Mouse (Mus musculus): ENCODE measurements at regions not wholly inside any gene's neighbourhood (a gene's known extent, or its start where the extent isn't known, plus 50 kb on each side); places are given as distances from the start of the nearest gene placed in this dataset.

DNA sequence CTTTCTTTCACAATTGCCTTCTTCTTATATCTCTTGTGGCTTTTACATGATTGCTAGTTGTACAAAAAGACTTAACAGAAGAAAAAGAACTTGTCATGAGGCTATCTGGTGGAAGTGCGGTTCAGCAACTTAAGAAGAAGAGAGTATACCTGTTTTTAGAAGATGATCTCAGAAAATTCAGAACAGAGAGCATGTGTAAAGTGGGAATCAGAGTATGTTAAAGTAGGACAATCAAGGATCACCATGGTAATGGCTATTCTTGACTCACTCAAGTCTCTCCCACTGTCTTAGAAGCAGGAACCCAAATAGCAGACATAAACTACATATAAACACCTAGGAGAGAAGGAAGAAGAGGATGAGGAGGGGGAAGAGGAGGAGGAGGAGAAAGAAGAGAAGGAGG is 857.9 kb upstream of the Nr2f1 start:
- H3K4me2 ChIP-seq, result no peak overlapping the region
- 83% methylated on average over 1 of the region's 1 CpGs for WGBS
- H3K27me3 ChIP-seq, result no peaks in the 10 kb centered on the region
- H3K36me3 ChIP-seq (replicated peaks), result no peaks in the 10 kb centered on the region
- no peak overlapping the region for H3K4me3 ChIP-seq (replicated peaks)
- ATAC-seq (ENCODE audit: low FRiP score), result no peak
- no peak overlapping the region for H3K27ac ChIP-seq
- no peaks in the 10 kb centered on the region for H3K4me1 ChIP-seq
- no peak overlapping the region for H3K9ac ChIP-seq
- no peaks in the 10 kb centered on the region for H3K9me3 ChIP-seq

DNA sequence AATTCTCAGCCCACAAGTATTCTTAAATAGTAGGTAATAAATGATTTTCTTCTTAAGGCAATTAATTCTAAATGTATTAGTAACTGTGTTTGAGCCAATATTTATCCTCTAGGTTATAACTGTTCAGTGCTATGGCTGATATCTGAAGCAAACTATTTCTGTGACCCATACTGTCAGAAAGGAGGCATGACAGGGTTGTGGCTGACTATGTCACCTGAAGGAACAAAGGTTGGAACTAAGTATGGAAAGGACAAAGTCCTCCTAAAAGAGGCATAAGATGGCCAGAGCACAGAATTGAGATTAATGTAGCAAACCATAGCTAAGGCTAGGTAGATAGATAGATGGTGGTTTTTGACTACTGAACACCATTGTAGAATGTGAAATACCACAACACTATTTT is 854.9 kb upstream of the Nr2f1 start:
- no peak overlapping the region for H3K4me3 ChIP-seq (replicated peaks)
- no peak for ATAC-seq (ENCODE audit: low FRiP score)

GRCm38 (mm10) chr13:79053428-79053827 is 853.9 kb upstream of the Nr2f1 start:
- no peak for ATAC-seq (ENCODE audit: low FRiP score)
- H3K4me3 ChIP-seq (replicated peaks), result no peak overlapping the region
- no peak overlapping the region for H3K9ac ChIP-seq
- H3K4me2 ChIP-seq, result no peak overlapping the region
- H3K36me3 ChIP-seq (replicated peaks), result no peaks in the 10 kb centered on the region
- 86% methylated on average over 1 of the region's 1 CpGs for WGBS
- H3K27ac ChIP-seq, result no peak overlapping the region
- no peaks in the 10 kb centered on the region for H3K9me3 ChIP-seq
- H3K4me1 ChIP-seq, result no peaks in the 10 kb centered on the region; the same call in 1 of the 2 replicates
- H3K27me3 ChIP-seq, result no peaks in the 10 kb centered on the region

More for the DNA sequence above, 854.9 kb upstream of the Nr2f1 start:
- Histone ChIP-seq H3K27ac (no peak overlapping the region), H3K36me3 (replicated peaks) (no peaks in the 10 kb centered on the region), H3K27me3 (no peaks in the 10 kb centered on the region), H3K9me3 (no peaks in the 10 kb centered on the region), H3K4me1 (no peaks in the 10 kb centered on the region; the same call in 1 of the 2 replicates), H3K9ac (no peak overlapping the region), H3K4me2 (no peak overlapping the region)

GRCm38 (mm10) chr13:79047240-79047639 is 847.7 kb upstream of the Nr2f1 start:
- 9% methylated on average over 1 of the region's 1 CpGs for WGBS

DNA sequence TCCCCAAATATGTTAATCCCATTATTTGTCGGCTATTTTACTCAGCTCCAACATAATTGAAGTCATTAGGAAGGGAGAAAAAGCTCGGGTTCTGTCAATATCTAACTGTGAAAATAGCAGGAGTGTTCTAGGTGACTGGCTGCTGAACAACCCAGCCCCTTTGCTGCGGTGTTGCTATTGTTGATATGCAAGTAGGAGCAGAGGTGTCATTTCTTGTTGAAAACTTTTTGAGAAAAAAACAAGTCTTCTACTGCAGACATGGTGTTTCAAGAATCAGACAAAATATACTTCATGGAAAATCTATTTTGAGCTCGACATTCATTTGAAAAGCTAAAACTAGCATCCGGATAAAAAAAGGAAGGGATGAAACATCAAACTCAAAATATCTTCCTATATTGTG is 845.1 kb upstream of the Nr2f1 start:
- H3K27ac ChIP-seq, result no peak overlapping the region
- ATAC-seq (ENCODE audit: low FRiP score), result no peak
- no peaks in the 10 kb centered on the region for H3K4me1 ChIP-seq
- no peak overlapping the region for H3K4me3 ChIP-seq (replicated peaks)
- H3K27me3 ChIP-seq, result no peaks in the 10 kb centered on the region
- no peaks in the 10 kb centered on the region for H3K36me3 ChIP-seq (replicated peaks)
- 55% methylated on average over 5 of the region's 5 CpGs for WGBS
- H3K9me3 ChIP-seq, result no peaks in the 10 kb centered on the region
- no peak overlapping the region for H3K4me2 ChIP-seq
- no peak overlapping the region for H3K9ac ChIP-seq

More at GRCm38 (mm10) chr13:79047240-79047639, 847.7 kb upstream of the Nr2f1 start:
- Histone ChIP-seq H3K4me1 (no peaks in the 10 kb centered on the region; the same call in 1 of the 2 replicates), H3K9ac (no peak overlapping the region), H3K4me2 (no peak overlapping the region), H3K36me3 (replicated peaks) (no peaks in the 10 kb centered on the region), H3K9me3 (no peaks in the 10 kb centered on the region), H3K27ac (no peak overlapping the region), H3K4me3 (replicated peaks) (no peak overlapping the region), H3K27me3 (no peaks in the 10 kb centered on the region)
- ATAC-seq (ENCODE audit: low FRiP score), result no peak

- Histone ChIP-seq H3K36me3 (replicated peaks) (no peaks in the 10 kb centered on the region), H3K4me3 (replicated peaks) (no peak overlapping the region), H3K27me3 (no peaks in the 10 kb centered on the region), H3K9ac (no peak overlapping the region), H3K9me3 (no peaks in the 10 kb centered on the region), H3K4me1 (no peaks in the 10 kb centered on the region), H3K27ac (no peak overlapping the region), H3K4me2 (no peak overlapping the region)
- no peak for ATAC-seq (ENCODE audit: low FRiP score)
These were observed 838.3 kb upstream of the Nr2f1 start for GRCm38 (mm10) chr13:79037883-79038282.

- no peaks in the 10 kb centered on the region for H3K27me3 ChIP-seq
- 74% methylated on average over 2 of the region's 2 CpGs for WGBS
- no peaks in the 10 kb centered on the region for H3K9me3 ChIP-seq
- H3K4me1 ChIP-seq, result no peaks in the 10 kb centered on the region
- no peaks in the 10 kb centered on the region for H3K36me3 ChIP-seq (replicated peaks)
- H3K4me2 ChIP-seq, result no peak overlapping the region
- no peak overlapping the region for H3K9ac ChIP-seq
- no peak overlapping the region for H3K27ac ChIP-seq
- H3K4me3 ChIP-seq (replicated peaks), result no peak overlapping the region
- no peak for ATAC-seq (ENCODE audit: low FRiP score)
These were observed 835.7 kb upstream of the Nr2f1 start for GRCm38 (mm10) chr13:79035276-79035675.

DNA sequence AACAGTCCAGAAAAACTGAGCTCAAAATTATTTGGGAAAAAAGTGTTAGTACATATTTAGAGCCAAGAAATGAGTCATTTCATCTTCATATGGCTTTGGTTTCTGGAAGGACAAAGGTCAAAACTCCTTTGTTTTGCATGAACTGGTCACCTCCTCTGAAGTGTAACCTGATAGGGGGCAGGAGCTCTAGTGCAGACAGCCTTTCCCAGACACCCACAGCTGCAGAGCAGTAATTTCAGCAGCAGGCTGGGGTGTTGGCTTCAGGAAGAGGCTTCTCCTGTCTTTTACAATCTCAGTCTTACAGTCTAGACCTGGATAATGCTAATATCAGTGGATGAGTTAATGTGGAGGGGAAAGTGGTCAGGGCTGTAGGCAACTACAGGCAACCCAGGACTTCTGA is 830.4 kb upstream of the Nr2f1 start:
- Histone ChIP-seq H3K36me3 (replicated peaks) (no peaks in the 10 kb centered on the region), H3K9ac (no peak overlapping the region), H3K27me3 (no peaks in the 10 kb centered on the region), H3K4me1 (no peaks in the 10 kb centered on the region), H3K9me3 (no peaks in the 10 kb centered on the region), H3K4me2 (no peak overlapping the region), H3K27ac (no peak overlapping the region), H3K4me3 (replicated peaks) (no peak overlapping the region)
- ATAC-seq (ENCODE audit: low FRiP score), result no peak

DNA sequence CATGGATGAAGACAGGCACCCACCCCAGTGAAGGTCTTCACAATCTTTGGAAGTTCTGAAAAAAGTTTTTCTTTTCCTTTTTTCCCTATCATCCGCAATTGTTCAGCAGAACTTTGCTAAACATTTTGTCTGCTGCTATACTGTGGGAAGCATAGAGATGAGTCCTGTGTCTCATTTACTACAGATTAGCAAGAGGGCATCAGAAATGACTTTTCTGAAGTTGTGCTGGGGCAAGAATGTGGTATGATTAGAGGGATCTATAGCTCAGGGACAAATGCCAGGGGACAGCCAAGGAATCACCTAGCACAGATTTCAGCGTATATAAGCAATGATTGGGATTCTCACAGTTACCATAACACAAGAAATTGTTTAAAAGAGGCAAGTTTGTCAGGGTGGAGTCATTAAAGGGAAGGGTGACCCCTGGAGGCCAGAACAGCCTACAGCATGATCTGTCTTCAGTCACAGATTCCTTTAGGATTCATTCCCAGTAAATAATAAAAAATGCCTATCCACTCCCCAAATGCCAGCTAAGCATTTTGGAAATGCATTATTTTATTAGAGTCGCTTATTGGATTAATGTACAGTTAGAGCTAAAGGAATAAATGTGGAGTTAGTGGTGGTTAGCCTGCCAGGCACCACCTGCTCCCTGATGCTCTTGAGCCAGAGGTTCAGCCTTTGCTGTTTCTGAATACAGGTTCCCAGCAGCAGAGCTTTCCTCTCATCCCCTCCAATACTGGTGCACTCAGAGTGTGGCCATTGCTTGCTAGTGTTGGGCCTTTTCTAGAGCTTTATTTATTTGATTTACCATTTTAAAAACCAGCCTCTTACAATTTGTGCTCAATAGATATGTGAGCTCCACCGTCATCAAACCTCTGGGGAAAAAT is 828.6 kb upstream of the Nr2f1 start:
- Histone ChIP-seq H3K27me3 (no peaks in the 10 kb centered on the region), H3K27ac (no peak overlapping the region), H3K36me3 (replicated peaks) (no peaks in the 10 kb centered on the region), H3K9me3 (no peaks in the 10 kb centered on the region), H3K9ac (no peak overlapping the region), H3K4me2 (no peak overlapping the region), H3K4me1 (no peaks in the 10 kb centered on the region), H3K4me3 (replicated peaks) (no peak overlapping the region)
- ATAC-seq (ENCODE audit: low FRiP score), result peak; percentile 59; the same call in 1 of the 2 replicates
- WGBS, result 46% methylated on average over 4 of the region's 4 CpGs

GRCm38 (mm10) chr13:79025645-79026044 is 826.1 kb upstream of the Nr2f1 start:
- H3K9ac ChIP-seq, result no peak overlapping the region
- H3K4me3 ChIP-seq (replicated peaks), result no peak overlapping the region
- H3K36me3 ChIP-seq (replicated peaks), result no peaks in the 10 kb centered on the region
- 3% methylated on average over 1 of the region's 1 CpGs for WGBS
- no peak overlapping the region for H3K27ac ChIP-seq
- no peaks in the 10 kb centered on the region for H3K4me1 ChIP-seq
- H3K27me3 ChIP-seq, result no peaks in the 10 kb centered on the region
- ATAC-seq (ENCODE audit: low FRiP score), result peak; percentile 18; the same call in 1 of the 2 replicates
- no peak overlapping the region for H3K4me2 ChIP-seq
- no peaks in the 10 kb centered on the region for H3K9me3 ChIP-seq

DNA sequence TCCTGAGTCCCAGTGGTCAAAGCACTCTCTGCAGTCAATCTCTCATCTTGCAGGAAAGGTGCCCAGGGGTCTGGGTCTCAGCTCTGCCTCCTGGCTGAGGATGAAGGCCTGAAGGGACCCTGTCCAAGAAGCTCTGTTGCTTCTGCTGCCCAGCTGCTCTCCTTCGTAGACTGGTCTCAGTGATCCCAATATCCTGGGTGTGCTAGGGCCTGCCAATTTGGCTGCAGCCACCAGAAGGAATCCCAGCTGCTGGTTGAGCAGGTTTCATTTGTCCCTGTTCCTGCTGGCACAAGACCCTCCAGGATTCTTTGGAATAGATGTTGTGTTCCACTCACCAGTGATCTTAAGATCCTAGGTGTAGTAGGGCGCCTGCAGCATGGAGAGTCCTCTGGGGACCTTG is 818.5 kb upstream of the Nr2f1 start:
- Histone ChIP-seq H3K36me3 (replicated peaks) (no peaks in the 10 kb centered on the region), H3K27ac (no peak overlapping the region), H3K9me3 (no peaks in the 10 kb centered on the region), H3K4me3 (replicated peaks) (no peak overlapping the region), H3K4me1 (no peaks in the 10 kb centered on the region), H3K27me3 (no peaks in the 10 kb centered on the region), H3K4me2 (no peak overlapping the region), H3K9ac (no peak overlapping the region)
- no peak for ATAC-seq (ENCODE audit: low FRiP score)
- 96% methylated on average over 2 of the region's 2 CpGs for WGBS

- Histone ChIP-seq H3K4me1 (no peaks in the 10 kb centered on the region), H3K27ac (no peak overlapping the region), H3K36me3 (replicated peaks) (no peaks in the 10 kb centered on the region), H3K9me3 (no peaks in the 10 kb centered on the region), H3K4me2 (no peak overlapping the region), H3K27me3 (no peaks in the 10 kb centered on the region), H3K4me3 (replicated peaks) (no peak overlapping the region), H3K9ac (no peak overlapping the region)
- ATAC-seq (ENCODE audit: low FRiP score), result no peak
- 87% methylated on average over 1 of the region's 1 CpGs for WGBS
These were observed 803.8 kb upstream of the Nr2f1 start for GRCm38 (mm10) chr13:79003313-79003712.

DNA sequence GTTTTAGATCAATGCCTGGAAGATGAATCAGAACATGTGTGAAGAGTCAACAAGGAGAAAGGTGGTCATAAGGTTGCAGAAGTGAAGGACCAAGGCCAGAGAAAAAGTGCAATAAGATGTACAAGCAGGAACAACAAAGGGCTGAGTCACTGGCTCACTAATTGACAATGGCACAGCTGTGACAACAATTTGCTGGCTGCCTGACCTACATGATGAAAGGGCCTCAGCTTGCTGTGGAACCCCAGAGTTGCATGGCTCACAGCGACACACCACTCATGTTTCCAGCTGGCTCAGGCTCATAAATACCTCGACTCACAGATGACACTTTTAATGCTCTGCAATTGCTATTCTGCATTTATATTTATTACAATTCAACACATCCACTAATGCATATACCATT is 799.3 kb upstream of the Nr2f1 start:
- Histone ChIP-seq H3K27me3 (no peaks in the 10 kb centered on the region), H3K27ac (no peak overlapping the region), H3K9me3 (no peaks in the 10 kb centered on the region), H3K36me3 (replicated peaks) (no peaks in the 10 kb centered on the region), H3K4me3 (replicated peaks) (no peak overlapping the region), H3K9ac (no peak overlapping the region), H3K4me1 (no peaks in the 10 kb centered on the region), H3K4me2 (no peak overlapping the region)
- ATAC-seq (ENCODE audit: low FRiP score), result no peak
- WGBS, result 69% methylated on average over 2 of the region's 2 CpGs

All from forebrain, embryonic 12.5 days (tissue).